ENCODE assay signal across 8 mouse cellular contexts in the genomic region with DNA sequence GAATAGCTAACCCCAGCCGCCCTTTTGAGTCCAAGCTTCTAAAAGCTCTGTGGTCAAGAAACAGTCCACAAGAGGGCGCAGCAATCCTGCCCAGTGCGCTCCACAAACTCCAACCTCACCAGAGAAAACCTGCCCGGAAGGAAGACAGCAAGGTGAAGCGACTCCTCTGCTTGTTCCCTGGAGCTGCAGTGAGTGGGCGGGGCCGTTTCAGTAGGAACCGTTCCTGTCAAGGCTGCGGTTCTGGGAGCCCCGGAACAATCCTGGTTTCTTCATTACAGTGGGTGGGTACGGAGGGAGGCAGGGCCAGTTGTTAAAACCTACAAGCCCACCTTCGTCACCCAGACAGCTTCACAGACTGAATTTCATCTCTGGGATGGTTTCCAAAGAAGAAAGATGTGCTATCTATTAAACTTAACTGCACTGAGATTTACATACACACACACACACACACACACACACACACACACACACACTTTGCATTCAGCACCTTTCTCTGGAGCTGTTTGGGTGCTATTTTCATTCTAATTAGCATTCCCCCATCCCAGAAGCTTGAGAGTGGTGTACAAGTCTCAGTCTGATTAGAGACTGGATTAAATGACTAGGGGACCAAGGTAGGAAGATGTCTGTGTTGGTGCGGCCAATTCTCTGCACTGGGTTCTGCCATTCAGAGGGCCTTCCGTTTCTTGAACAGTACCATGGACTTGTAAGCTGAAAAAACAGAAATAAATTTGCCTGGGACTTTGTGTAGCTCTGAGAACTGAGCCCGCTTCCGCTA.
A peak's percentile ranks its signal among the peaks of the same experiment; 100 is the strongest.
DNase-seq lines count a peak whose midpoint lies in the region; ATAC-seq and TF ChIP-seq lines count a peak whose summit lies in the region.

No protein-coding gene starts in this region.

- H3K27ac ChIP-seq in forebrain, embryonic 15.5 days (replicated peaks), result peak overlapping the region; percentile 49
- H3K27ac ChIP-seq in liver, postnatal 0 days (ENCODE audit: low read depth), result no peak overlapping the region
- peak overlapping the region; percentile 77 for H3K27ac ChIP-seq in neural tube, embryonic 15.5 days (replicated peaks)

- H3K4me1 ChIP-seq in E14TG2a.4 (replicated peaks; ENCODE audit: low read depth, low read length), result peaks cover 20% of the 10 kb centered on the region
- peaks cover 13% of the 10 kb centered on the region for H3K4me1 ChIP-seq in forebrain, embryonic 15.5 days
- H3K4me1 ChIP-seq in liver, postnatal 0 days (ENCODE audit: insufficient read depth), result peaks cover 5% of the 10 kb centered on the region; the same call in 1 of the 2 replicates
- peaks cover 12% of the 10 kb centered on the region for H3K4me1 ChIP-seq in neural tube, embryonic 15.5 days

- no peak for TF ChIP-seq EP300 in liver, postnatal 0 days (IDR thresholded peaks at IDR 0.05; ENCODE audit: low read depth)

- H3K4me3 ChIP-seq in E14TG2a.4 (replicated peaks; ENCODE audit: low read length), result peak overlapping the region; percentile 69
- H3K4me3 ChIP-seq in forebrain, embryonic 15.5 days, result peak overlapping the region; percentile 40
- H3K4me3 ChIP-seq in liver, postnatal 0 days (ENCODE audit: low read depth, low read length), result no peak overlapping the region
- H3K4me3 ChIP-seq in neural tube, embryonic 15.5 days (replicated peaks), result peak overlapping the region; percentile 31

- peak overlapping the region; percentile 64 for H3K4me2 ChIP-seq in forebrain, embryonic 15.5 days (replicated peaks)
- peak overlapping the region; percentile 60 for H3K4me2 ChIP-seq in liver, postnatal 0 days (ENCODE audit: low read depth, low read length)
- peak overlapping the region; percentile 60 for H3K4me2 ChIP-seq in neural tube, embryonic 15.5 days

- peak; percentile 84 for ATAC-seq in cerebellum, adult (ENCODE audit: insufficient number of reproducible peaks, low FRiP score, low TSS enrichment)
- peak; percentile 62 for ATAC-seq in forebrain, embryonic 15.5 days (replicated peaks)
- ATAC-seq in liver, postnatal 0 days, result peak; percentile 46
- peak; percentile 77 for ATAC-seq in neural tube, embryonic 15.5 days (ENCODE audit: low FRiP score)

- peak overlapping the region; percentile 37; the same call in 1 of the 2 replicates for H3K9ac ChIP-seq in forebrain, embryonic 15.5 days (replicated peaks)
- no peak overlapping the region for H3K9ac ChIP-seq in liver, postnatal 0 days (replicated peaks)
- H3K9ac ChIP-seq in neural tube, embryonic 15.5 days (replicated peaks), result peak overlapping the region; percentile 50

- WGBS in forebrain, embryonic 15.5 days, result 14% methylated on average over 16 of the region's 16 CpGs
- 24% methylated on average over 16 of the region's 16 CpGs for whole genome bisulfite sequencing in liver, postnatal 0 days (ENCODE audit: insufficient replicate concordance)
- WGBS in neural tube, embryonic 15.5 days, result 23% methylated on average over 16 of the region's 16 CpGs

- TF ChIP-seq CTCF in E14TG2a.4 (conservative IDR thresholded peaks at IDR 0.05; ENCODE audit: low read length), result peak; percentile 75
- peak; percentile 88 for TF ChIP-seq CTCF in liver, postnatal 0 days (IDR thresholded peaks at IDR 0.05; ENCODE audit: low read depth)

- no peaks in the 10 kb centered on the region for H3K36me3 ChIP-seq in E14TG2a.4 (ENCODE audit: insufficient read depth, low read length)
- H3K36me3 ChIP-seq in forebrain, embryonic 15.5 days, result no peaks in the 10 kb centered on the region
- no peaks in the 10 kb centered on the region for H3K36me3 ChIP-seq in liver, postnatal 0 days (replicated peaks; ENCODE audit: insufficient read depth, low read length)
- H3K36me3 ChIP-seq in neural tube, embryonic 15.5 days, result peaks cover 10% of the 10 kb centered on the region

- intact Hi-C loops in heart, postnatal 25 days (cut with DNase I), result loop anchor here (1.0 to 10.0 kb wide), 7 partner anchors 23 to 609 kb away; no protein-coding TSS in a partner anchor

- H3K27me3 ChIP-seq in E14TG2a.4 (ENCODE audit: insufficient read depth, low read length), result no peaks in the 10 kb centered on the region
- no peaks in the 10 kb centered on the region for H3K27me3 ChIP-seq in forebrain, embryonic 15.5 days
- no peaks in the 10 kb centered on the region for H3K27me3 ChIP-seq in liver, postnatal 0 days (ENCODE audit: insufficient read depth, low read length)
- H3K27me3 ChIP-seq in neural tube, embryonic 15.5 days (replicated peaks), result no peaks in the 10 kb centered on the region

- peak; percentile 66 for DNase-seq in heart, postnatal 25 days (ENCODE audit: low spot score)
- DNase-seq in layer of hippocampus, adult 11-12 months (ENCODE audit: low spot score), result peak; percentile 90
- DNase-seq in liver, postnatal 0 days, result peak; percentile 78
- DNase-seq in testis, postnatal 14 days (ENCODE audit: low spot score), result peak; percentile 76

- no peaks in the 10 kb centered on the region for H3K9me3 ChIP-seq in E14TG2a.4 (ENCODE audit: low read length)
- no peaks in the 10 kb centered on the region for H3K9me3 ChIP-seq in forebrain, embryonic 15.5 days
- H3K9me3 ChIP-seq in liver, postnatal 0 days (ENCODE audit: low read length), result no peaks in the 10 kb centered on the region
- H3K9me3 ChIP-seq in neural tube, embryonic 15.5 days (replicated peaks), result no peaks in the 10 kb centered on the region
